Mouse (Mus musculus) liver, embryonic 14.5 days (tissue): ENCODE measurements around the gene Spns3. TPM values are rescaled to one million over a fixed set of nuclear protein-coding genes. Genes with fewer than 3 reads are reported as not detected.

ENCODE experiments used
- ATAC-seq: fragments of 200-750 bp; cut with Nextera tagmentation; 2 replicates; pipeline ENCODE4 v1.8.0; 2017; ENCODE audit warnings: moderate number of reproducible peaks, mild to moderate bottlenecking, moderate library complexity; ENCODE audit not compliant: insufficient read depth
- DNase-seq, 3 experiments: peaks; one replicate each; pipeline ENCODE4 v3.0.0-alpha.2; 2012 to 2013; ENCODE audit warnings: low read depth in 3 of 3, low spot score in 3 of 3
- H3K27ac ChIP-seq: fragments of 300-500 bp; sonication (generic); 2 replicates; pipeline ENCODE4 v1.5.1; 2014; ENCODE audit warnings: moderate library complexity, mild to moderate bottlenecking, control low read depth, inconsistent platforms
- H3K27me3 ChIP-seq: fragments of 300-500 bp; sonication (generic); 2 replicates; pipeline ENCODE4 v1.6.1; 2014; ENCODE audit warnings: mild to moderate bottlenecking, low read length, moderate library complexity; ENCODE audit not compliant: control insufficient read depth, insufficient read depth
- H3K36me3 ChIP-seq: fragments of 300-500 bp; sonication (generic); replicated peaks from 2 replicates; pipeline ENCODE4 v1.6.1; 2014; ENCODE audit warnings: low read depth; ENCODE audit not compliant: control insufficient read depth, insufficient read depth
- H3K4me1 ChIP-seq, 2 experiments: fragments of 200-500 bp in 1 of 2; fragments of 300-500 bp in 1 of 2; sonication (generic) in 1 of 2; replicated peaks; 2 replicates each; pipeline ENCODE4 v1.6.1; 2012 to 2014; ENCODE audit warnings: antibody characterized with exemption in 1 of 2, inconsistent platforms in 1 of 2, low read length in 1 of 2; ENCODE audit not compliant: control insufficient read depth in 2 of 2, insufficient read depth in 2 of 2
- H3K4me2 ChIP-seq: fragments of 300-500 bp; sonication (generic); 2 replicates; pipeline ENCODE4 v1.6.1; 2014; ENCODE audit warnings: low read depth, mild to moderate bottlenecking, control low read depth, moderate library complexity
- H3K4me3 ChIP-seq, 2 experiments: fragments of 200-500 bp in 1 of 2; fragments of 300-500 bp in 1 of 2; sonication (generic) in 1 of 2; 2 replicates each; pipeline ENCODE4 v1.5.1; 2012 to 2014; ENCODE audit warnings: low read depth in 2 of 2, low read length in 2 of 2, mild to moderate bottlenecking in 2 of 2, control low read depth in 1 of 2, inconsistent platforms in 1 of 2, moderate library complexity in 1 of 2; ENCODE audit not compliant: insufficient read depth in 1 of 2
- H3K9ac ChIP-seq: fragments of 300-500 bp; sonication (generic); replicated peaks from 2 replicates; pipeline ENCODE4 v1.6.1; 2014; ENCODE audit warnings: mild to moderate bottlenecking, control low read depth, moderate library complexity
- H3K9me3 ChIP-seq: fragments of 300-500 bp; sonication (generic); 2 replicates; pipeline ENCODE4 v1.6.1; 2016; ENCODE audit warnings: low read length, mixed read lengths; ENCODE audit not compliant: control insufficient read depth
- CTCF ChIP-seq: IDR thresholded peaks from 2 replicates; pipeline ENCODE4 v1.5.1; 2016; ENCODE audit warnings: antibody characterized with exemption, low read depth, control low read depth
- EP300 ChIP-seq: IDR thresholded peaks from 2 replicates; pipeline ENCODE4 v1.6.1; 2016; ENCODE audit warnings: antibody characterized with exemption, low read depth
- WGBS: fragments of 180-500 bp; shearing (Covaris S2); extraction: QIAGEN DNeasy Blood & Tissue Kit; methylation state at CpG from one replicate; pipeline ENCODE4 v1.1.7; 2014; ENCODE audit not compliant: insufficient replicate concordance; 5-methylcytosine and 5-hydroxymethylcytosine counted together
- polyA plus RNA-seq, 2 experiments: library from polyadenylated mRNA; depleted of rRNA in 1 of 2; stranded (reverse) in 1 of 2; unstranded in 1 of 2; fragments of >200 nt; fragmentation: Nextera tagmentation in 1 of 2; extraction: Ambion mirVana in 1 of 2; gene quantifications; 2 replicates each; pipeline versions ENCODE4 v1.2.1 to v1.2.3; 2012 to 2014

The Spns3 gene
- polyA plus RNA-seq, 2 experiments, result 1.3 TPM

DNA sequence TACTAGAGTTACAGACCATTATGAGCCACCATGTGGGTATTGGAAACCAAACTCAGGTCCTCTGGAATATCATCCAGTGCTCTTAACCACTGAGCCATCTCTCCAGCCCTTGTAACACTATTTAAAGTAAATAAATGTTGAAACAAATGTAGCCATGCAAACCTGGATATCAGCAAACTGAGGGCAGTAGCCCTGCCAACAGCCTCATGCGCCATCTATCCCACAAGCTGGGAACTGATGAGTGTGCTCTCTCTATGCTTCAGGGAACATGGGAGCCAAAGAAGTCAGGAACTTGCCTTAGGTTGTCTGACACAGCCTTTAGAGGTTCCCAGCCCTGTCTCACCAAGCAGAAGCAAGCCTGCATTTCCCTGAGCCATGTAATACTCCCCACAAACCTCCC is 18.7 kb downstream of the Spns3 start:
- Histone ChIP-seq H3K4me2 (no peak overlapping the region), H3K36me3 (no peaks in the 10 kb centered on the region), H3K27me3 (no peaks in the 10 kb centered on the region), H3K4me3 (no peak overlapping the region), H3K27ac (no peak overlapping the region), H3K4me1 (no peaks in the 10 kb centered on the region), H3K9me3 (no peaks in the 10 kb centered on the region), H3K9ac (no peak overlapping the region)
- no peak for TF ChIP-seq EP300
- peak; percentile 37; the same call in 1 of the 2 replicates for TF ChIP-seq CTCF
- WGBS, result 69% methylated on average over 1 of the region's 1 CpGs
- ATAC-seq (no peak), DNase-seq (no peak)

DNA sequence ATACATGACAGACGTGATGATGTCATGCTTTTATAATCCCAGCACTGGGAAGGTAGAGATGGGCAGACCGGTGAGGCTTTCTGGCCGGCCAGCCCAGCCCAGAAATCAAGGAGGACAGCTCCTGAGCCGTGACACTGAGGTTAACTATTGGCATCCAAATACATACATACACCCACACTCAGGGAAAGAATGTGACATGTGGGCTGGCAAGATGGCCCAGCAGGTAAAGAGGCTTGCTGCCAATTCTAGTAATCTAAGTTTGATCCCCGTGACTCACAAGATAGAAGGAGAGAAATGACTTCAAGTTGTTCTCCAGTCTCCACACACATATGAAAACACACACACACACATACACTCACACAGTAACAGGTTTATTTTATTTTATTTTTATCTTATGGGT is 19.2 kb downstream of the Spns3 start:
- no peak overlapping the region for H3K4me3 ChIP-seq
- H3K4me2 ChIP-seq, result no peak overlapping the region
- H3K4me1 ChIP-seq, result no peaks in the 10 kb centered on the region
- ATAC-seq (no peak), DNase-seq (no peak)
- H3K27ac ChIP-seq, result no peak overlapping the region
- TF ChIP-seq EP300, result no peak
- TF ChIP-seq CTCF, result no peak
- no peaks in the 10 kb centered on the region for H3K9me3 ChIP-seq
- H3K36me3 ChIP-seq, result no peaks in the 10 kb centered on the region
- WGBS, result 66% methylated on average over 5 of the region's 5 CpGs
- no peaks in the 10 kb centered on the region for H3K27me3 ChIP-seq
- no peak overlapping the region for H3K9ac ChIP-seq

GRCm38 (mm10) chr11:72526190-72526589 is 24.1 kb downstream of the Spns3 start:
- Histone ChIP-seq H3K4me1 (no peaks in the 10 kb centered on the region), H3K27ac (no peak overlapping the region), H3K9ac (no peak overlapping the region), H3K4me3 (no peak overlapping the region), H3K4me2 (no peak overlapping the region), H3K9me3 (no peaks in the 10 kb centered on the region), H3K36me3 (no peaks in the 10 kb centered on the region), H3K27me3 (no peaks in the 10 kb centered on the region)
- DNase-seq (no peak), ATAC-seq (no peak)
- no peak for TF ChIP-seq EP300
- TF ChIP-seq CTCF, result no peak
- WGBS, result 69% methylated on average over 4 of the region's 4 CpGs

GRCm38 (mm10) chr11:72523711-72524110 is 26.6 kb downstream of the Spns3 start:
- no peak for DNase-seq
- Histone ChIP-seq H3K27me3 (no peaks in the 10 kb centered on the region), H3K36me3 (no peaks in the 10 kb centered on the region), H3K4me1 (no peaks in the 10 kb centered on the region), H3K4me2 (no peak overlapping the region), H3K9me3 (no peaks in the 10 kb centered on the region), H3K4me3 (no peak overlapping the region), H3K27ac (no peak overlapping the region), H3K9ac (no peak overlapping the region)
- 47% methylated on average over 4 of the region's 4 CpGs for WGBS
- ATAC-seq, result no peak
- TF ChIP-seq EP300 (no peak), CTCF (no peak)

DNA sequence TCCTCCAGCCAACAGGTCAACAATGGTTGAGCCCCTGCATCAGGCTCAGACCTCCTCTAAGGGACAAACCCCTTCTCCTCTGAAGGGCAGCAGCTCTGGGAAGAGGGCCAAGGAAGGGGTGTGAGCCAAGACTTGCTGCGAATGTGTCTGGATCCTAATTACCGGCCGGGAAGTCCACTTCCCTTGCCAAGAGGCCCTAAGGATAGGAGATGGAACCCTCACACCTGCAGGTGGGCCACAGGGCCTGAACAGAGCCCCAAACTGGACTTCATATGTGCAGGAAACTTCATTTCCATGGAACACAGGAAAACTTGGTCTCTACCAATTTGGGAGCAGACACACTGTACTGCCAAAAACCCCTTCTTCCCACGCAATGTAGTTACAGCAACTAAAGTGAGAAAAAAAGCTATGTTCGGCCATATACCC is 27.7 kb downstream of the Spns3 start:
- H3K4me3 ChIP-seq, result no peak overlapping the region
- H3K27ac ChIP-seq, result no peak overlapping the region
- no peaks in the 10 kb centered on the region for H3K4me1 ChIP-seq
- H3K9ac ChIP-seq, result no peak overlapping the region
- 74% methylated on average over 5 of the region's 5 CpGs for WGBS
- no peaks in the 10 kb centered on the region for H3K36me3 ChIP-seq
- no peak overlapping the region for H3K4me2 ChIP-seq
- DNase-seq (no peak), ATAC-seq (no peak)
- TF ChIP-seq EP300 (no peak), CTCF (no peak)
- no peaks in the 10 kb centered on the region for H3K9me3 ChIP-seq
- H3K27me3 ChIP-seq, result no peaks in the 10 kb centered on the region
